Mouse (Mus musculus) brain, embryonic 14.5 days (tissue): Measurements from ENCODE around the gene Ypel5.

Experiments
- CTCF ChIP-seq: fragments of 200-500 bp; IDR thresholded peaks from 2 replicates; pipeline ENCODE4 v1.5.1; 2012; ENCODE audit warnings: inconsistent platforms, mild to moderate bottlenecking, moderate library complexity, borderline replicate concordance; ENCODE audit not compliant: insufficient read depth, insufficient read length; ENCODE audit errors: extremely low read depth
- POLR2A ChIP-seq: fragments of 200-500 bp; IDR thresholded peaks from 2 replicates; pipeline ENCODE4 v1.6.1; 2012; ENCODE audit warnings: mild to moderate bottlenecking, inconsistent platforms, borderline replicate concordance; ENCODE audit not compliant: poor library complexity, insufficient read depth, insufficient read length, severe bottlenecking; ENCODE audit errors: extremely low read depth

DNA sequence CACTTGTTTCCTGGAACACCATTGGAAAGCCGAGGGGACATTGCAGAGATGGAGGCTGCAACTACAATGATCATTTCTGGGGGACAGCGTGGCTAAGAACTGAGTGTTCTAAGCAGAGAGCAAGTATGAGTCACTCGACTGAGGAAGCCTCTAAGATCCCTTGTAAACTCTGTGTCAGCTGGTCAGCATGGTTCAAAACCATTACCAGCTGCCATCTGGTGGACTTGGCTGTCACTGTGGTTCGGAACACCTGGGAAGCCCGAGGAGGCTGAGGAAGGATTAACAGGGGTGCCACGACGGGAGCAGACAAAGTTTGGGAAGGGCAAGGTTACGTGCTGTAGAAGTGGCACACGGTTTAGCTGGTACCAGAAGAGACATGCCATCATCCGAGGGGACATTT is 27.0 kb downstream of the Ypel5 start:
- TF ChIP-seq CTCF = no peak
- TF ChIP-seq POLR2A = no peak
